Mouse (Mus musculus): ENCODE measurements around the gene Cdc25b. TPM values are rescaled to one million over a fixed set of nuclear protein-coding genes. Genes with fewer than 3 reads are reported as not detected.

Cdc25b gene
- polyA plus RNA-seq, 1 experiment from 2014 or later, result 26.9 TPM

Other genes with a start within 250 kb of the Cdc25b start
- 49.2 and 50.8 TPM in 2 replicates for gene Gfra4, start 143.9 kb upstream of the Cdc25b start, polyA plus RNA-seq (2014; fragmentation: Nextera tagmentation; extraction: Ambion mirVana)
- gene Adam33, start 123.1 kb upstream of the Cdc25b start, polyA plus RNA-seq (2014; fragmentation: Nextera tagmentation; extraction: Ambion mirVana), result 0.81 and 1.4 TPM in 2 replicates
- 0.27 and 0.39 TPM in 2 replicates for gene Siglec1, start 100.2 kb upstream of the Cdc25b start, polyA plus RNA-seq (2014; fragmentation: Nextera tagmentation; extraction: Ambion mirVana)
- gene Hspa12b, start 59.7 kb upstream of the Cdc25b start, polyA plus RNA-seq (2014; fragmentation: Nextera tagmentation; extraction: Ambion mirVana), result 2.2 and 3.3 TPM in 2 replicates
- gene Gm11037, start 53.5 kb upstream of the Cdc25b start, polyA plus RNA-seq (2014; fragmentation: Nextera tagmentation; extraction: Ambion mirVana), result not detected in 2 replicates
- 87.3 and 88.5 TPM in 2 replicates for gene 1700037H04Rik, start 26.9 kb upstream of the Cdc25b start, polyA plus RNA-seq (2014; fragmentation: Nextera tagmentation; extraction: Ambion mirVana)
- 9.3 and 10.3 TPM in 2 replicates for gene Cenpb, start 6.9 kb upstream of the Cdc25b start, polyA plus RNA-seq (2014; fragmentation: Nextera tagmentation; extraction: Ambion mirVana)
- 11.5 and 11.8 TPM in 2 replicates for gene Spef1, start 333 bp downstream of the Cdc25b start, polyA plus RNA-seq (2014; fragmentation: Nextera tagmentation; extraction: Ambion mirVana)
- 32.1 and 39.7 TPM in 2 replicates for gene Ap5s1, start 20.1 kb downstream of the Cdc25b start, polyA plus RNA-seq (2014; fragmentation: Nextera tagmentation; extraction: Ambion mirVana)
- 5.8 and 7.7 TPM in 2 replicates for gene Mavs, start 47.1 kb downstream of the Cdc25b start, polyA plus RNA-seq (2014; fragmentation: Nextera tagmentation; extraction: Ambion mirVana)
- 31.5 and 35.1 TPM in 2 replicates for gene Pank2, start 75.5 kb downstream of the Cdc25b start, polyA plus RNA-seq (2014; fragmentation: Nextera tagmentation; extraction: Ambion mirVana)
- 17.4 and 18.0 TPM in 2 replicates for gene Rnf24, start 165.9 kb downstream of the Cdc25b start, polyA plus RNA-seq (2014; fragmentation: Nextera tagmentation; extraction: Ambion mirVana)